Mouse (Mus musculus) mature B cell (primary cell): ENCODE data around the gene Kcnmb1.

Source experiments
- in situ Hi-C: fragments of 300-500 bp; cut with MboI; formaldehyde crosslinking; loops from 2 replicates; pipeline ENCODE4 v1.14.3; 2019

Kcnmb1 gene

DNA sequence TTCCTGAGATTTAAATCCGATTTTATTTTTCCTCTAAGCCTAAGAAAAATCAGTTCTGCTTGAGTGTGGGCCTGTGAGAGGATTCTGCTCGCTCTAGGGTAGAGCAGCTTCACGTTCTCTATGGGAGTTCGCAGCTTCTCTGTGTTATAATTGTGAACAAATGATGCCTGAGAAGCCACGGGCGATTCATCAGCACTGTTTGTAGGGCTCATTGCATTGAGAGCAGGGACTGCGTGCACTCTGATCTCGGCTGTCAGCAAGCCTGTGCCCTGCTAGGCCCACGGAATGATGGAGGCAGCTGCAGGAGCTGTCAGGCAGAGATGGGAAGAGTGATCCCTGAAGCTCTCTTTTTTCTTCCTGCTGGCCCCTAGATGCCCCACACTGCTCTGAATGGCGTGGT, 35.4 kb downstream of the Kcnmb1 start:
- in situ Hi-C loops, result no loop called here

- in situ Hi-C loops, result no loop called here
These were observed 37.6 kb downstream of the Kcnmb1 start for GRCm38 (mm10) chr11:34000416-34000815.

GRCm38 (mm10) chr11:34001938-34002592, 39.3 kb downstream of the Kcnmb1 start:
- in situ Hi-C loops, result no loop called here

DNA sequence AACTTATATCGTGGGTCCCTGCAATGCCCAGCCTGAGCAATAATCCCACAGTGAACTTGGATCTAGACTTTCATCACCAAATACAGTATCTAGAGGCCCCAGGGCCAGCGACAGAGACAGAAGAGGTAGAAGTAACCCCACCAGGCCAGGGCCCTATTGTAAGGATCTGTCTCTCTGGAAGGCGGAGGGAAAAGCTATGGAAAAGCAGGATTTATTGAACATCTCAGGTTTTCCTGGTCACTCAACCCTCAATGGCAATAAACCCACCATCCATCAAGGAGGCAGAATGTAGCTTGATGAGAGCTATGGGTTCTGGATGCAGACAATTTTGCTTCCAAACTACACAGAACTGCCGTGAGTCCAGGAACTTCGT, 39.8 kb downstream of the Kcnmb1 start:
- in situ Hi-C loops, result no loop called here

- in situ Hi-C loops, result no loop called here
These were observed 44.8 kb downstream of the Kcnmb1 start for GRCm38 (mm10) chr11:34007616-34008015.

- in situ Hi-C loops, result no loop called here
These were observed 45.4 kb downstream of the Kcnmb1 start for GRCm38 (mm10) chr11:34008214-34008613.

- in situ Hi-C loops, result no loop called here
These were observed 45.9 kb downstream of the Kcnmb1 start for GRCm38 (mm10) chr11:34008702-34009101.

- in situ Hi-C loops, result no loop called here
These were observed 46.7 kb downstream of the Kcnmb1 start for GRCm38 (mm10) chr11:34009316-34010087.

- in situ Hi-C loops, result no loop called here
These were observed 47.5 kb downstream of the Kcnmb1 start for GRCm38 (mm10) chr11:34010133-34010858.

GRCm38 (mm10) chr11:34010859-34011172, 48.0 kb downstream of the Kcnmb1 start:
- in situ Hi-C loops, result no loop called here

GRCm38 (mm10) chr11:34012007-34012652, 49.3 kb downstream of the Kcnmb1 start:
- in situ Hi-C loops, result no loop called here
